Mouse (Mus musculus): Measurements from ENCODE around the gene Slc25a26.

DNA sequence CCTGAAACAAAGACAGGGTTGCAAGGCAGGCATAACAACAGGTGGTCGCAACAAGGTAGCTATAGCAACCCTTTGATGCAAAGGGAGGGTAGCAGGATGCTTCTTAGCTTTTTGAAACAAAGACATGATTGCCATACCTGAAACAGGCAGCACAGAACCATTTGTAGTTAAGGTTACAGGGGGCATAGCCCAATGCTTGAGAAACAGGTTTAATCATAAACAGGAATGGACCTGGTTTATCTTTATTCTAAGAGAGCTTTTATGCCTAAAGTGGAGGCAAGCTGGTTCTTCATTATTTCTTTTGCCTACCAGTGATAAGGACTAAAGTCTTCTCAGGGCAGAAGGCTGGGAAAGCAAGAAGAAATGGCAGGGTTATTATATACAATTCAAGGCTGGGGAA lies 149.5 kb downstream of the Slc25a26 start:
- no peak for TF ChIP-seq POLR2A (IDR thresholded peaks at IDR 0.05; ENCODE audit: low read depth, low read length)
- no peak for TF ChIP-seq CTCF (IDR thresholded peaks at IDR 0.05; ENCODE audit: extremely low read depth, insufficient read length, insufficient replicate concordance, low read depth, low read length)

All from small intestine, adult 2 months (tissue).